Mouse (Mus musculus) erythroblast, embryonic 14.5 days (primary cell): ENCODE data around the gene Mapk14.

Source experiments
- GATA1 ChIP-seq: IDR thresholded peaks from 2 replicates; pipeline ENCODE4 v1.6.1; 2012; ENCODE audit warnings: low read length, inconsistent platforms, mixed read lengths
- TAL1 ChIP-seq: IDR thresholded peaks from 3 replicates; pipeline ENCODE4 v1.6.1; 2012; ENCODE audit warnings: low read length, inconsistent platforms, mixed read lengths

- TF ChIP-seq GATA1 = no peak
- TF ChIP-seq TAL1 = no peak
Measured at GRCm38 (mm10) chr17:28707136-28707627, 16.1 kb downstream of the Mapk14 start.
